Mouse (Mus musculus) lung, embryonic 15.5 days (tissue): ENCODE data around the gene Cct5. TPM values are rescaled to one million over a fixed set of nuclear protein-coding genes. Genes with fewer than 3 reads are reported as not detected.

Experiments
- ATAC-seq: fragments of 200-750 bp; cut with Nextera tagmentation; 2 replicates; pipeline ENCODE4 v1.8.0; 2017; ENCODE audit warnings: moderate number of reproducible peaks, borderline replicate concordance; ENCODE audit not compliant: low FRiP score, low TSS enrichment; ENCODE audit errors: extremely low read depth
- H3K27ac ChIP-seq: fragments of 300-500 bp; sonication (generic); 2 replicates; pipeline ENCODE4 v1.5.1; 2015; ENCODE audit warnings: moderate library complexity, mild to moderate bottlenecking, inconsistent platforms
- H3K27me3 ChIP-seq: fragments of 300-500 bp; sonication (generic); 2 replicates; pipeline ENCODE4 v1.6.1; 2015; ENCODE audit warnings: inconsistent platforms
- H3K36me3 ChIP-seq: fragments of 300-500 bp; sonication (generic); 2 replicates; pipeline ENCODE4 v1.6.1; 2015; ENCODE audit warnings: inconsistent platforms
- H3K4me1 ChIP-seq: fragments of 300-500 bp; sonication (generic); 2 replicates; pipeline ENCODE4 v1.6.1; 2015; ENCODE audit warnings: inconsistent platforms
- H3K4me2 ChIP-seq: fragments of 300-500 bp; sonication (generic); 2 replicates; pipeline ENCODE4 v1.6.1; 2015; ENCODE audit warnings: inconsistent platforms, mild to moderate bottlenecking, moderate library complexity
- H3K4me3 ChIP-seq: fragments of 300-500 bp; sonication (generic); 2 replicates; pipeline ENCODE4 v1.5.1; 2015; ENCODE audit warnings: mild to moderate bottlenecking, inconsistent platforms
- H3K9ac ChIP-seq: fragments of 300-500 bp; sonication (generic); 2 replicates; pipeline ENCODE4 v1.6.1; 2015; ENCODE audit warnings: inconsistent platforms
- H3K9me3 ChIP-seq: fragments of 300-500 bp; sonication (generic); 2 replicates; pipeline ENCODE4 v1.6.1; 2016; ENCODE audit warnings: inconsistent platforms
- WGBS: fragments of 180-500 bp; shearing (Covaris S2); methylation state at CpG from one replicate; pipeline ENCODE4 v1.1.7; 2015; 5-methylcytosine and 5-hydroxymethylcytosine counted together
- polyA plus RNA-seq: library from polyadenylated mRNA; unstranded; fragments of >200 nt; fragmentation: Nextera tagmentation; extraction: Ambion mirVana; gene quantifications from 2 replicates; pipeline ENCODE4 v1.2.1, GENCODE M21; 2015

Gene Cct5
- polyA plus RNA-seq, 1 experiment from 2014 or later, result 518 TPM

DNA sequence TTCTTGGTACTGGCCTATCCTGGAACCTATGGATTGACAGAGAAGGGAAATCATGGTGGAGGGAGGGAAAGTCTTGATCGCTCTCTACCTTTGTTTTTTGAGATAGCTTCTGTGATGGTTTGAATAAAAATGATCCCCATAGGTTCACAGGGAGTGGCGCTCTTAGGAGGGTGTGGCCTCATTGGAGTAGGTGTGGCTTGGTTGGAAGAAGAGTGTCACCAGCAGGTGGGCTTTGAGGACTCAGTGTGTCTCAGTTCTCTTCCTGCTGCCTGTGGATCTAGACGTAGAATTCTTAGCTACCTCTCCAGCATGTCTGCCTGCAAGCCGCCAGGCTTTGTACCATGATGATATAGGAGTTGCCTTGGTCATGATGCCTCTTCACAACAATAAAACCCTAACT lies 39.6 kb downstream of the Cct5 start:
- H3K27ac ChIP-seq, result no peak overlapping the region
- no peak overlapping the region for H3K4me2 ChIP-seq
- ATAC-seq, result no peak
- H3K9me3 ChIP-seq, result no peaks in the 10 kb centered on the region
- 92% methylated on average over 4 of the region's 4 CpGs for WGBS
- H3K36me3 ChIP-seq, result no peaks in the 10 kb centered on the region
- H3K27me3 ChIP-seq, result no peaks in the 10 kb centered on the region
- peaks cover 13% of the 10 kb centered on the region; the same call in 1 of the 2 replicates for H3K4me1 ChIP-seq
- H3K9ac ChIP-seq, result no peak overlapping the region
- no peak overlapping the region for H3K4me3 ChIP-seq

DNA sequence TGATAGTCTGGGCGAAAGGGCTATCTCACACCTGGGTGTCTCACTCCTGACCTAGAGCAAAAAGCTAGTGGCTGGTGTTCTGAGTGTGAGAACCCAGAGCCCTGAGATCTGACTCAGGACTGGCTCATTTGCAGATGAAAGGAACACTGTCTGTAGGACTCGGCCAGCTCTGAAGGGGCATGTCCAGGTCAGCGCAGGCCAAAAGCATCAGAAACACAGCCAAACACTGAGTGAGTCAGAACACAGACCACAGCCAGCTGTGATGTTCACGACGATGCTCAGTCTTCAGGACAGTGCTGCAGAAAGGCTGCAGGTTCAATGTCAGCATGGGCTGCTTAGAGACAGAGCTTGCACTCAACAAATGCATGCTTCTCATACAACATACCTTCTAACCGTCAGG lies 40.2 kb downstream of the Cct5 start:
- H3K36me3 ChIP-seq, result no peaks in the 10 kb centered on the region
- no peak overlapping the region for H3K9ac ChIP-seq
- peaks cover 13% of the 10 kb centered on the region; the same call in 1 of the 2 replicates for H3K4me1 ChIP-seq
- no peaks in the 10 kb centered on the region for H3K9me3 ChIP-seq
- no peak overlapping the region for H3K4me3 ChIP-seq
- H3K4me2 ChIP-seq, result no peak overlapping the region
- no peaks in the 10 kb centered on the region for H3K27me3 ChIP-seq
- WGBS, result 81% methylated on average over 6 of the region's 6 CpGs
- H3K27ac ChIP-seq, result no peak overlapping the region
- no peak for ATAC-seq

DNA sequence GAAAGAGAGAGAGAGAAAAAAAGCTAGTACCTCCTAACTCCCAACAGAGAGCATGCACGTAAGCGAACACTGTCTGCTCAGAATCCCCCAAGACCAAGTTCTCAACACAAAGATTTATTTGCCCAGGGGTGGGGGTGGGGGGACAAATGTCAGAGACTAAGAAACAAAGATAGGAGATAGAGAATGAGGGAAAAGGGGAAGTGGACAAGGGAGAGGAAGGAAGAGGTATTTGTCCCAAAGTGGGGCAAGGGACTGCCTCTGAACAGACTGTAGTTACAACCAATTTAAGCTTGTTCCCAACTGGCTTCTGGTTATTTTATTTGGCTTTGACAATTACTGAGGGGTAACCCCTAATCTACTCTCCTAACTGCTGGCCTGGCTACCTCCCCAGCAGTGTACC lies 46.7 kb downstream of the Cct5 start:
- Histone ChIP-seq H3K4me3 (no peak overlapping the region), H3K9ac (no peak overlapping the region), H3K9me3 (no peaks in the 10 kb centered on the region), H3K36me3 (no peaks in the 10 kb centered on the region), H3K4me2 (no peak overlapping the region), H3K27me3 (no peaks in the 10 kb centered on the region), H3K4me1 (no peaks in the 10 kb centered on the region), H3K27ac (no peak overlapping the region)
- WGBS, result 94% methylated on average over 2 of the region's 2 CpGs
- no peak for ATAC-seq

DNA sequence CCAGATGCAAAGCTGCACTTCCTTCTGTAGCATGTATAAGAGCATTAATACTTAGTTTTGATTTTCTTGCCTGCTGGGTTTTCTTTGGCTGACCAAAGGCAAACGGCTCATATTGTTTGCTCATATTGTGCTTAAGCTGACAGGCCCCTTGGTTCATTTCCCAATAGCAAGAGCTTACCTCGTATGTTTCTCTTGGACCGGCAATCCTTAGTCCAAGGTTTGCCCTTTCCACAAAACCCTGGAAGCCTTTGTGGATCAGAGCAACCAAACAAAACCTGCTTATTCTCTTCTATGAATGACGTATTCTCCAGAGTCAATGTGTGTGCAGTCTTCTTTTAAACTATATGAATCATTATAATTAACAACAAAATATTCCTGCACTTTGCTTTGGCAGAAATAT lies 51.2 kb downstream of the Cct5 start:
- ATAC-seq, result no peak
- no peaks in the 10 kb centered on the region for H3K4me1 ChIP-seq
- H3K4me2 ChIP-seq, result no peak overlapping the region
- no peak overlapping the region for H3K27ac ChIP-seq
- no peaks in the 10 kb centered on the region for H3K27me3 ChIP-seq
- WGBS, result 71% methylated on average over 4 of the region's 4 CpGs
- H3K4me3 ChIP-seq, result no peak overlapping the region
- H3K36me3 ChIP-seq, result no peaks in the 10 kb centered on the region
- H3K9me3 ChIP-seq, result no peaks in the 10 kb centered on the region
- H3K9ac ChIP-seq, result no peak overlapping the region

DNA sequence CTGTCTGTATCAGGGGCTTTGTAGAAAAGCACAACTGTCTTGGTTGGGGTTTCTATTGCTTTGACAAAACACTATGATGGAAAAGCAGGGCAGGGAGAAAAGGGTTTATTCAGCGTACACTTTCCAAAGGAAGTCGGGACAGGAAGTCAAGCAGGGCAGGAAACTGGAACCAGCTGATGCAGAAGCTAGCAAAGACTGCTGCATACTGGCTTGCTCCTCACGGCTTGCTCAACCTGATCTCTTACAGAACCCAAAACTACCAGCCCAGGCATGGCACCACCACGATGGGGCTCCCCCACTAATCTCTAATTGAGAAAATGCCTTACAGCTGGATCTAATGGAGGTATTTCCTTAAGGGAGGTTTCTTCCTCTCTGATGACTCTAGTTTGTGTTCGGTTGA lies 54.2 kb downstream of the Cct5 start:
- H3K27ac ChIP-seq, result no peak overlapping the region
- ATAC-seq, result no peak
- no peaks in the 10 kb centered on the region for H3K36me3 ChIP-seq
- no peak overlapping the region for H3K4me2 ChIP-seq
- no peak overlapping the region for H3K9ac ChIP-seq
- no peaks in the 10 kb centered on the region for H3K27me3 ChIP-seq
- H3K9me3 ChIP-seq, result no peaks in the 10 kb centered on the region
- H3K4me3 ChIP-seq, result no peak overlapping the region
- WGBS, result 63% methylated on average over 5 of the region's 5 CpGs
- H3K4me1 ChIP-seq, result peaks cover 3% of the 10 kb centered on the region

DNA sequence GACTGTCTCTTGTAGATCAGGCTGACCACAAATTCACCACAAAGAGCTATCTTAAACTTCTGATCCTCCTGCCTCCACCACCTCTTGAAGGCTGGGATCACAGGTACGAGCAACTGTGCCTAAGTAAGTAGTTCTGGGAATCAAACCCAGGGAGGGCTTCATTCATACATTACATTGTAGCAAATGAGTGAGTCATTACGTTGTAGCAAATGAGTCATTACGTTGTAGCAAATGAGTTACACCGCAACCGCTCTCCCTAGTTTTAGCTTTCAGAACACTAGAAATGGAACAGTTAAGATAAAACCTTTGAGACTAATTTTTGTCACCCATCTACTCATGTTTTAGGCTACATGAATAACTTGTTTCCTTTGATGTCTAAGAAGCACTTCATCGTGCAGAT lies 55.3 kb downstream of the Cct5 start:
- no peaks in the 10 kb centered on the region for H3K27me3 ChIP-seq
- no peak overlapping the region for H3K9ac ChIP-seq
- H3K4me3 ChIP-seq, result no peak overlapping the region
- no peak for ATAC-seq
- no peaks in the 10 kb centered on the region for H3K9me3 ChIP-seq
- no peaks in the 10 kb centered on the region for H3K36me3 ChIP-seq
- H3K4me1 ChIP-seq, result peaks cover 10% of the 10 kb centered on the region
- H3K4me2 ChIP-seq, result no peak overlapping the region
- 82% methylated on average over 6 of the region's 6 CpGs for WGBS
- H3K27ac ChIP-seq, result no peak overlapping the region

DNA sequence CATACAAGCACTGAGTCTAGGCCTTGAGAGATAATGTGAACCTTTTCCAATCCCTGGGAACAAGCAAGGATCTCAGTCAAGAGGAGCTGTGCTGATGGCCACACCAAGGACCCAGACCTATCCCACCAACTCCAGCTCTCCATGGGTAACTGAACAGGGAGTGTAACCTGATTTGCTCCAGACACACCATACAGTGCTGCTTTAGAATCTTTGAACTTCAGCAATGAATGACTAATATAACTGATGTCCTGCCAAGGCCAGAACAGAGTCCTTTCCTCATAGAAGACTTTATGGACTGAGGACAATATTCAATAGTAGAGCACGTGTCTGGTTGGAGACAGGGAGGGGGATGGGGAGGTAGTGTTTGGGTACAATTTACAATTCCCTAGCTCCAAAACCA lies 56.5 kb downstream of the Cct5 start:
- no peak overlapping the region for H3K27ac ChIP-seq
- WGBS, result 57% methylated on average over 1 of the region's 1 CpGs
- no peak overlapping the region for H3K4me3 ChIP-seq
- no peaks in the 10 kb centered on the region for H3K27me3 ChIP-seq
- no peak for ATAC-seq
- no peaks in the 10 kb centered on the region for H3K36me3 ChIP-seq
- no peak overlapping the region for H3K9ac ChIP-seq
- H3K9me3 ChIP-seq, result no peaks in the 10 kb centered on the region
- no peak overlapping the region for H3K4me2 ChIP-seq
- peaks cover 19% of the 10 kb centered on the region for H3K4me1 ChIP-seq

DNA sequence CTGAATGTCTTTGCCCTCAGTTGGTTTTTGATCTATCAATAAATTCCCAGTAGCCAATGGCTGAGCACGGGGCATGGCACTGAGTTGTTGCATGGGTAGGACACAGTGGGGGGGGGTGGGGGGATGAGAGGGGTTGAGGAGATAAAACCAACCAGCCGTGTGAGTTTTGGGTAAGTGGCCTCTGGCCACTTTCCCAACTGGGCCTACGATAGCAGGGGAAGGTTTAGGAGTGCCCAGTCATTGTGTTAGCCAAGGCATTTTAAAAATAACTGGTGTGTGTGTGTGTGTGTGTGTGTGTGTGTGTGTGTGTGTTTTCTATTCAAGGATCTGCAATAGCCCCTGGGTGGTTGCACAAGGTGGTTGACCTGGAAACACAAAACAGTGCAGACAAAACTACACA lies 58.4 kb downstream of the Cct5 start:
- Histone ChIP-seq H3K27me3 (no peaks in the 10 kb centered on the region), H3K4me2 (no peak overlapping the region), H3K4me3 (no peak overlapping the region), H3K4me1 (peaks cover 25% of the 10 kb centered on the region), H3K9me3 (no peaks in the 10 kb centered on the region), H3K27ac (no peak overlapping the region), H3K36me3 (no peaks in the 10 kb centered on the region), H3K9ac (no peak overlapping the region)
- 15% methylated on average over 3 of the region's 3 CpGs for WGBS
- no peak for ATAC-seq

DNA sequence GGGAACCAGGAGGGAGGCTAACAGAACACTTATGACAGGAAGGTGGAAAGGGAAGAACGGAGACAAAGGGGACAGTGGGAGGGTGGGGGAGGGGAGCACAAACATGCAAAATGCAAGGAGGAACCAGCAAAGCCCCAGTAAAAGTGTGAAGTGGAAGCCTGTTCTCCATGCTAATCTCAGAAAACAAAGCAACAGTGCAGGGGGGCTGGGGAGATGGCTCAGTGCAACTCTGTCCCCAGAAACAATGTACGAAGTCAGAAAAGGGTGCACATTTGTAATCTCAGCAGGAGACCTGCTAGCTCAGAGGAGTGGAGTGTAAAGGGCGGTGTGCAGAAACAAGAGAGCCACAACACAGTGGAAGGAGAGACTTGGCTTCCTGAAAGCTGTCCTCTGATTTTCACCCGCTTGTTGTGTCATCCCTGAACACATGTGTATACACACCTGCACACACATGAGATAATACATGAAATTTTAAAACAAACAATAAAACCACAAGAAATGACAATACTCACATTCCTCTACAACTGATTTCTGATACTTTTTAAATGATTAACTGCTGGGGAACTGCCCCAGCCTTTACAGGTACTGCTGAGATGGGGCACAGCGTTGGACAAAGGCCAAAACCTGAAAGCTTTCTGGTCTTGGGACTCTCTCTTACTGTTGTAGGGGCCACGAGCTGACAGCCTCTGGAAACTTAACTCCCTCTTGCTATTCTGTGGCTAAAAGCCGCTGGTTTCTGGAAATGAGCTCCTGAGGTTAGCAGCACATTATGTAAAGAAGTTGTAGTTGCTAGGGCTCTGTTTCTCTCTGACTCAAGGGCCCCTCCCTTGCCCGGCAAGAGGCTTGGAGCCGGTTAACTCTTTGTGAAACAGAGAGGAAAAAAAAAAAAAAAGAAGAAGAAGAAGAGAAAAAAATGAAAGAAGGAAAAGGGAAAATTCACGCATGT lies 59.3 kb downstream of the Cct5 start:
- Histone ChIP-seq H3K9ac (no peak overlapping the region), H3K27me3 (no peaks in the 10 kb centered on the region), H3K9me3 (no peaks in the 10 kb centered on the region), H3K4me1 (peaks cover 25% of the 10 kb centered on the region), H3K4me3 (no peak overlapping the region), H3K36me3 (no peaks in the 10 kb centered on the region), H3K27ac (peak overlapping the region; percentile 77), H3K4me2 (no peak overlapping the region)
- 11% methylated on average over 10 of the region's 10 CpGs for WGBS
- no peak for ATAC-seq

Other genes starting within 250 kb of the Cct5 start
- 4.1 and 5.3 TPM in 2 replicates for gene Ankrd33b, start 234.1 kb downstream of the Cct5 start, polyA plus RNA-seq
- 2.9 and 3.5 TPM in 2 replicates for gene Ropn1l, start 148.1 kb downstream of the Cct5 start, polyA plus RNA-seq
- gene March6, start 70.8 kb downstream of the Cct5 start, polyA plus RNA-seq, result 24.1 and 27.3 TPM in 2 replicates
- gene Cmbl, start 36.4 kb downstream of the Cct5 start, polyA plus RNA-seq, result 6.4 and 6.8 TPM in 2 replicates
- gene Fam173b, start within 50 bp of the Cct5 start, polyA plus RNA-seq, result 13.8 and 15.9 TPM in 2 replicates